In genomic region chr11:108921506-108922455, GRCm38 (mm10) we compare ENCODE assay signal across 7 mouse cellular contexts. TPM values are rescaled to one million over a fixed set of nuclear protein-coding genes. Genes with fewer than 3 reads are reported as not detected.
A peak's percentile ranks its signal among the peaks of the same experiment; 100 is the strongest.
DNase-seq lines count a peak whose midpoint lies in the region; ATAC-seq and TF ChIP-seq lines count a peak whose summit lies in the region.

No protein-coding gene starts in this region.

- H3K4me2 ChIP-seq in heart, postnatal 0 days (ENCODE audit: low read depth, low read length): peak overlapping the region; percentile 87
- H3K4me2 ChIP-seq in limb, embryonic 12.5 days: peak overlapping the region; percentile 88
- peak overlapping the region; percentile 60 for H3K4me2 ChIP-seq in myocyte (ENCODE audit: low read depth)

- no peak for TF ChIP-seq EP300 in heart, postnatal 0 days (IDR thresholded peaks at IDR 0.05; ENCODE audit: low read depth)

- peaks cover 32% of the 10 kb centered on the region for H3K4me1 ChIP-seq in testis, adult 2 months (ENCODE audit: control insufficient read depth, insufficient read depth, low read length)
- peaks cover 19% of the 10 kb centered on the region for H3K4me1 ChIP-seq in heart, postnatal 0 days (ENCODE audit: control insufficient read depth, insufficient read depth)
- peaks cover 63% of the 10 kb centered on the region for H3K4me1 ChIP-seq in limb, embryonic 12.5 days (replicated peaks)

- H3K27me3 ChIP-seq in testis, adult 2 months (ENCODE audit: control insufficient read depth, insufficient read depth, low read length): no peaks in the 10 kb centered on the region
- H3K27me3 ChIP-seq in heart, postnatal 0 days (ENCODE audit: control insufficient read depth, insufficient read depth, low read length): peaks cover 19% of the 10 kb centered on the region
- no peaks in the 10 kb centered on the region for H3K27me3 ChIP-seq in limb, embryonic 12.5 days
- H3K27me3 ChIP-seq in myocyte (ENCODE audit: control insufficient read depth, insufficient read depth, insufficient read length): no peaks in the 10 kb centered on the region

- H3K9ac ChIP-seq in heart, postnatal 0 days (replicated peaks; ENCODE audit: low read depth, low read length): peak overlapping the region; percentile 82
- peak overlapping the region; percentile 95 for H3K9ac ChIP-seq in limb, embryonic 12.5 days (replicated peaks)

- no peaks in the 10 kb centered on the region for H3K36me3 ChIP-seq in testis, adult 2 months (ENCODE audit: control insufficient read depth, insufficient read depth, low read length)
- H3K36me3 ChIP-seq in heart, postnatal 0 days (replicated peaks; ENCODE audit: control insufficient read depth, insufficient read depth, low read length): no peaks in the 10 kb centered on the region
- peaks cover 12% of the 10 kb centered on the region; the same call in 1 of the 2 replicates for H3K36me3 ChIP-seq in limb, embryonic 12.5 days
- no peaks in the 10 kb centered on the region for H3K36me3 ChIP-seq in myocyte (ENCODE audit: control insufficient read depth, insufficient read depth)

- WGBS in heart, postnatal 0 days: under 1% methylated on average over 55 of the region's 62 CpGs
- WGBS in limb, embryonic 12.5 days: 0% methylated on average over 56 of the region's 62 CpGs

- no peak for ATAC-seq in heart, postnatal 0 days (ENCODE audit: insufficient read depth, low read depth)
- ATAC-seq in limb, embryonic 12.5 days (ENCODE audit: insufficient number of reproducible peaks, insufficient read depth, low FRiP score, low TSS enrichment, low read depth): no peak

- H3K9me3 ChIP-seq in heart, postnatal 0 days (replicated peaks; ENCODE audit: control insufficient read depth, low read length): no peaks in the 10 kb centered on the region
- peaks cover 3% of the 10 kb centered on the region; the same call in 1 of the 2 replicates for H3K9me3 ChIP-seq in limb, embryonic 12.5 days

- no peak for TF ChIP-seq CTCF in testis, adult 2 months (IDR thresholded peaks at IDR 0.05; ENCODE audit: control insufficient read depth, insufficient read depth, insufficient replicate concordance, low read depth, low read length)
- TF ChIP-seq CTCF in heart, postnatal 0 days (IDR thresholded peaks at IDR 0.05; ENCODE audit: low read depth): no peak

- peak overlapping the region; percentile 4 for H3ac ChIP-seq in myocyte (ENCODE audit: control insufficient read depth, insufficient read length)

- DNase-seq in testis, postnatal 14 days (ENCODE audit: low spot score): no peak
- peak; percentile 79 for DNase-seq in embryo, embryonic 11 days
- DNase-seq in heart, postnatal 0 days (ENCODE audit: low spot score): no peak
- peak; percentile 24 for DNase-seq in urinary bladder, postnatal 14 days (ENCODE audit: low spot score)

- H3K27ac ChIP-seq in testis, adult 2 months (ENCODE audit: control insufficient read depth, insufficient read depth, low read depth, low read length): no peak overlapping the region
- H3K27ac ChIP-seq in heart, postnatal 0 days (ENCODE audit: low read depth): peak overlapping the region; percentile 97
- peak overlapping the region; percentile 99 for H3K27ac ChIP-seq in limb, embryonic 12.5 days

- TF ChIP-seq POLR2A in testis, adult 2 months (IDR thresholded peaks at IDR 0.05; ENCODE audit: control insufficient read depth, low read depth, low read length): no peak
- no peak for TF ChIP-seq POLR2A in myocyte (IDR thresholded peaks at IDR 0.05; ENCODE audit: insufficient read length, low read depth)

- peak overlapping the region; percentile 76 for H3K4me3 ChIP-seq in testis, adult 2 months (ENCODE audit: control insufficient read depth, low read depth, low read length)
- peak overlapping the region; percentile 71 for H3K4me3 ChIP-seq in heart, postnatal 0 days (ENCODE audit: low read depth, low read length)
- H3K4me3 ChIP-seq in limb, embryonic 12.5 days (replicated peaks): peak overlapping the region; percentile 92
- H3K4me3 ChIP-seq in myocyte: peak overlapping the region; percentile 23

- H3K79me2 ChIP-seq in myocyte (ENCODE audit: control insufficient read depth, insufficient read depth): no peaks in the 10 kb centered on the region

TF ChIP-seq in myocyte, 11 proteins besides CTCF, POLR2A, EP300 and RAD21:
- TF ChIP-seq TCF3 (IDR thresholded peaks at IDR 0.05; ENCODE audit: insufficient read length, low read depth) (no peak), MYOD1 (IDR thresholded peaks at IDR 0.05; ENCODE audit: control insufficient read depth in 1 of 3, insufficient read length in 2 of 3, low read depth in 2 of 3) (no peak), CEBPB (IDR thresholded peaks at IDR 0.05; ENCODE audit: insufficient read depth, poor library complexity, severe bottlenecking) (no peak), USF1 (IDR thresholded peaks at IDR 0.05; ENCODE audit: low read depth) (no peak), MYOG (IDR thresholded peaks at IDR 0.05; ENCODE audit: control insufficient read depth in 1 of 3, insufficient read depth in 1 of 3, insufficient read length in 2 of 3, low read depth in 2 of 3) (no peak), SRF (IDR thresholded peaks at IDR 0.05; ENCODE audit: control insufficient read depth, insufficient read length, low read depth) (no peak), REST (IDR thresholded peaks at IDR 0.05; ENCODE audit: insufficient read depth, insufficient read length) (no peak), TCF12 (IDR thresholded peaks at IDR 0.05; ENCODE audit: insufficient read depth, poor library complexity, severe bottlenecking) (no peak), E2F4 (IDR thresholded peaks at IDR 0.05; ENCODE audit: insufficient read depth) (no peak), POLR2AphosphoS2 (IDR thresholded peaks at IDR 0.05; ENCODE audit: insufficient read length, low read depth) (no peak), MAX (IDR thresholded peaks at IDR 0.05; ENCODE audit: low read depth) (no peak)

RNA-seq across cellular contexts. Expression of gene Axin2, which starts 1.6 kb away (rescaled TPM):
- 1.9 and 2.1 TPM in 2 replicates for polyA plus RNA-seq in testis, adult 2 months (2012; rRNA removed)
- total RNA-seq in heart, postnatal 0 days (2014; rRNA removed; ENCODE audit: low replicate concordance): 2.8 and 8.5 TPM in 2 replicates
- polyA plus RNA-seq in heart, postnatal 0 days (2015; fragmentation: Nextera tagmentation; extraction: Ambion mirVana): 0.78 and 0.90 TPM in 2 replicates
- 19.6 and 20.2 TPM in 2 replicates for polyA plus RNA-seq in limb, embryonic 12.5 days (2016; fragmentation: Nextera tagmentation; extraction: Ambion mirVana)
- polyA plus RNA-seq in myocyte (2012; fragmentation: generic; extraction: Trizol): 1.7 TPM

Comparison
In these comparisons a context has a peak if more than half of its experiments do, and no peak if none do; other contexts are left out.
1. H3K4me3 ChIP-seq: peak in every context shown above with its lines; median percentile 92 in limb, embryonic 12.5 days; 76 in testis, adult 2 months; 71 in heart, postnatal 0 days; 23 in myocyte.
2. DNase-seq: peak in embryo, embryonic 11 days (single experiment) and urinary bladder, postnatal 14 days (single experiment); none in testis, postnatal 14 days (single experiment) and heart, postnatal 0 days (single experiment).
3. Peak in every context shown above with its lines, with median percentiles within 50 percentile points of each other: H3K4me2 ChIP-seq.